Mouse (Mus musculus) heart, embryonic 15.5 days (tissue): ENCODE data around the gene Rac3. TPM values are rescaled to one million over a fixed set of nuclear protein-coding genes. Genes with fewer than 3 reads are reported as not detected.

Experiments
- ATAC-seq: fragments of 200-750 bp; cut with Nextera tagmentation; replicated peaks from 2 replicates; pipeline ENCODE4 v1.8.0; 2017; ENCODE audit warnings: low read depth, moderate TSS enrichment; ENCODE audit not compliant: insufficient number of reproducible peaks, insufficient read depth, low FRiP score
- H3K27ac ChIP-seq: fragments of 300-500 bp; sonication (generic); 2 replicates; pipeline ENCODE4 v1.5.1; 2015; ENCODE audit warnings: mild to moderate bottlenecking, inconsistent platforms
- H3K27me3 ChIP-seq: fragments of 300-500 bp; sonication (generic); 2 replicates; pipeline ENCODE4 v1.6.1; 2015; ENCODE audit warnings: inconsistent platforms
- H3K36me3 ChIP-seq: fragments of 300-500 bp; sonication (generic); 2 replicates; pipeline ENCODE4 v1.6.1; 2015; ENCODE audit warnings: mild to moderate bottlenecking, inconsistent platforms
- H3K4me1 ChIP-seq: fragments of 300-500 bp; sonication (generic); replicated peaks from 2 replicates; pipeline ENCODE4 v1.6.1; 2015; ENCODE audit warnings: inconsistent platforms
- H3K4me2 ChIP-seq: fragments of 300-500 bp; sonication (generic); 2 replicates; pipeline ENCODE4 v1.6.1; 2015; ENCODE audit warnings: inconsistent platforms, mild to moderate bottlenecking, moderate library complexity
- H3K4me3 ChIP-seq: fragments of 300-500 bp; sonication (generic); 2 replicates; pipeline ENCODE4 v1.5.1; 2015; ENCODE audit warnings: mild to moderate bottlenecking, inconsistent platforms
- H3K9ac ChIP-seq: fragments of 300-500 bp; sonication (generic); 2 replicates; pipeline ENCODE4 v1.6.1; 2015; ENCODE audit warnings: mild to moderate bottlenecking, inconsistent platforms
- H3K9me3 ChIP-seq: fragments of 300-500 bp; sonication (generic); replicated peaks from 2 replicates; pipeline ENCODE4 v1.6.1; 2016; ENCODE audit warnings: inconsistent platforms
- WGBS: fragments of 180-500 bp; shearing (Covaris S2); methylation state at CpG from one replicate; pipeline ENCODE4 v1.1.7; 2015; ENCODE audit warnings: mixed read lengths; 5-methylcytosine and 5-hydroxymethylcytosine counted together
- polyA plus RNA-seq: library from polyadenylated mRNA; unstranded; fragments of >200 nt; fragmentation: Nextera tagmentation; extraction: Ambion mirVana; gene quantifications from 2 replicates; pipeline ENCODE4 v1.2.1, GENCODE M21; 2015

The Rac3 gene
- polyA plus RNA-seq, 1 experiment from 2014 or later, result 7.8 TPM

DNA sequence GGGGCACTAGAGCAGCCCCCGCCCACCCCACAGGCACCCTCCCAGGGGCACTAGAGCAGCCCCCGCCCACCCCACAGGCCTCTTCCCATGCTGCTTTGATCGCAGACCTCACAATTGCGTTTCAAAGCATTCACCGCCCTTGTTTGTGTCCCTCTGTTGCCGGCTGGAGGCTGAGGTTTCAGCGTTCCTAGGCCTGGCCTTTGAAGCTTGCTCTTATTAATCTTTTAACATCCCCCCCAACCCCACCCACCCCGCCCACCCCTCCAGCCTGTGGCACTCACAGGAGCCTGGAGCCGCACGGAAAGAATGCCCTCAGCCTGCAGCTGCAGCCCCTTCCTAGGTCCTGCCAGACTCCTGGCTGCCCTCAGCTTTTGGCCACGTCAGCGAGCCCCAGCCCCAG lies 14.0 kb upstream of the Rac3 start:
- WGBS, result 26% methylated on average over 12 of the region's 12 CpGs
- H3K9ac ChIP-seq, result no peak overlapping the region
- H3K27me3 ChIP-seq, result no peaks in the 10 kb centered on the region
- H3K4me1 ChIP-seq, result peaks cover 41% of the 10 kb centered on the region
- no peaks in the 10 kb centered on the region for H3K9me3 ChIP-seq
- peaks cover 7% of the 10 kb centered on the region for H3K36me3 ChIP-seq
- H3K27ac ChIP-seq, result no peak overlapping the region
- no peak overlapping the region for H3K4me2 ChIP-seq
- H3K4me3 ChIP-seq, result no peak overlapping the region
- no peak for ATAC-seq

DNA sequence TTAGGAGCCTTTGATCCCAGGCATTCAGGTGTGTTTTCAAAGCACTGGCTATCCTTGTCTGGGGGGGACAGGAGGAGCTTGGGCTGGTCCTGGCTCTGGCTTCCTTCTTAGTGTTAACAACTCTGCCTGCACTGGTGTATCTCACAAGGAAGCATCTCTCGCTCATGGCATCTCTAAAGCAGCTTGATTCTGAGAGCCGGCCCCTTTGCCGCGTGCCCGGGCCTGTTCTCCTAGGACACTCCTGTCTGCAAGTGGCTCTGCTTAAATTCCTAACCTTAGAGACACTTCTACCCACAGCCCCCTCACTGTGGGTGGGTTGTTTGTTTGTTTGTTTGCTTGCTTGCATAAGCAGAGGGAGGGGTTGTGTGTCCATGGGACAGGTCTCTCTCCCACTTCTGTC lies 13.3 kb upstream of the Rac3 start:
- Histone ChIP-seq H3K27ac (peak overlapping the region; percentile 27; the same call in 1 of the 2 replicates), H3K9ac (no peak overlapping the region), H3K36me3 (peaks cover 3% of the 10 kb centered on the region; the same call in 1 of the 2 replicates), H3K4me2 (no peak overlapping the region), H3K27me3 (no peaks in the 10 kb centered on the region), H3K4me1 (peaks cover 47% of the 10 kb centered on the region), H3K4me3 (no peak overlapping the region), H3K9me3 (no peaks in the 10 kb centered on the region)
- WGBS, result 45% methylated on average over 5 of the region's 5 CpGs
- ATAC-seq, result no peak

DNA sequence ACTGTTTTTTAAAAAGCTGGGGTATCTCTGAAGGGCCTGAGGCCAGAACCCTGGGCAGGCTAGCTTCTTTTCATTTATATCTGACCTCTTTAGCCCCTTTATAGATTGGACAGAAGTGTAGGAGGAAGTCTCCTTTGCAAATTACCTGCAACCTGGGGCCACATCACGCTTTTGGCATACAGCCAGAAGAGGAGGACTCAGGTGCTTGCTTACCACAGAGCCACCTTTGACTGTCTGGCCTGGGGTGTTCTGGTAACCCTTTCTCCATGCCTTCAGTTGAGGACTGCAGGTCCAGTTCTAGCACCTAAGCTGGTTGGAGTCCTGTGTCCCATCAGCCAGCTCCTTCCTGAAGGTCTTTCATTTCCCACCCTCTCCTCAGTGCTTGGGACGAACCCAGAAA lies 11.7 kb upstream of the Rac3 start:
- Histone ChIP-seq H3K4me3 (no peak overlapping the region), H3K27me3 (no peaks in the 10 kb centered on the region), H3K27ac (no peak overlapping the region), H3K4me1 (peaks cover 40% of the 10 kb centered on the region), H3K4me2 (no peak overlapping the region), H3K36me3 (peaks cover 3% of the 10 kb centered on the region; the same call in 1 of the 2 replicates), H3K9me3 (no peaks in the 10 kb centered on the region), H3K9ac (no peak overlapping the region)
- ATAC-seq, result no peak
- WGBS, result 75% methylated on average over 2 of the region's 2 CpGs

DNA sequence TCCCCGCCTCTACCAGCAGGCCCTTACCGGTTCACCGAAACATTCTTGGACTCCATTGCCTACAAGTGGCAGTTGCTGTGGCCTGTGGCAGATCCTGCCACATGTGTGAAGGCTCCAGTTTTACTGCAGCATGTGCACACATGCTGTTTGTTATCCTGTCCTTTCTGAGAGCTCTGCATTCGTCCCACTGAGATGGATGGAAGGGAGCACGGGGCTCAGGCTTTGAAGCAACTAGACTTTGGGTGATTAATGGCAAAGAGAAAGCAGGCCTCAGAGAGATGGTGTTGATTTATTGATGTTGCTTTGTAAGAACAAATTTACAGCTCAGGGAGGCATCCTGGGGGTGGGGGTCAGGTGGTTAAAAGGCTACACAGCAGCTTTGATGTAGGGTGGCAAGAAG lies 10.6 kb upstream of the Rac3 start:
- Histone ChIP-seq H3K4me2 (no peak overlapping the region), H3K36me3 (peaks cover 3% of the 10 kb centered on the region; the same call in 1 of the 2 replicates), H3K4me3 (no peak overlapping the region), H3K9ac (no peak overlapping the region), H3K9me3 (no peaks in the 10 kb centered on the region), H3K4me1 (peaks cover 35% of the 10 kb centered on the region), H3K27me3 (no peaks in the 10 kb centered on the region), H3K27ac (no peak overlapping the region)
- ATAC-seq, result no peak
- WGBS, result 81% methylated on average over 5 of the region's 5 CpGs

DNA sequence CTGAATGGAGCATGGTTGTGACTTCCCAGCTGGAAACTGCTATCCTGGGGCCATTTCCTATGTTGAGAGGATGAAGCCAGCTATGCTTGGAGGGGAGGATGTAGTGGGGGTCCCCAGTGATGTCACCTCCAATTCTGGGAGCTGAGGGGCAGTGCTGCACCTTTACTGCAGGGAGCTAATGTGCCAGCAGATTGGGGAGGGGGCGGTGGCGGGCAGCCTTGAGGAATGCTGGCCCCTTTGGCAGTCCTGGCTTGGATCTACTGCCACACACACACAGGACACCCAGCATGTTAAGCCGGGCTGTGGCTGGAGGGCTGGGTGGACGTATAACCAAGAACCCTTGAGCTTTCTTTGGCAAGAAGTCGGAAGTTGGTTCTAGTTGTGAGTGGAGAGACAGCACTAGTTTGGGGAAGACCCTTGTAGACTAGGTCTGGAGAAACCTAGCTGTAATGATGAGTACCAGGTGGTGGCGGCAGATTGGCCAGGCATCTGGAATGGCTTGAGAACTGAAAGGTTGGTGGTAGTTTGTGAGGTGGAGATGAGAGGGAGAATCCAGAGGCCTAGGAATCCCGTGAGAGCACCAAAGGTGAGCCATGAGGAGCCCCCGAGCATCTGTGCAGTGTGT lies 9.2 kb upstream of the Rac3 start:
- 58% methylated on average over 8 of the region's 8 CpGs for WGBS
- peaks cover 28% of the 10 kb centered on the region for H3K4me1 ChIP-seq
- no peak overlapping the region for H3K9ac ChIP-seq
- peak overlapping the region; percentile 98 for H3K4me2 ChIP-seq
- H3K27ac ChIP-seq, result no peak overlapping the region
- no peak for ATAC-seq
- H3K27me3 ChIP-seq, result no peaks in the 10 kb centered on the region
- 0 out of 2 replicates have a peak overlapping the region, but pooled peaks have one; percentile 72 for H3K4me3 ChIP-seq
- peaks cover 3% of the 10 kb centered on the region; the same call in 1 of the 2 replicates for H3K36me3 ChIP-seq
- no peaks in the 10 kb centered on the region for H3K9me3 ChIP-seq

DNA sequence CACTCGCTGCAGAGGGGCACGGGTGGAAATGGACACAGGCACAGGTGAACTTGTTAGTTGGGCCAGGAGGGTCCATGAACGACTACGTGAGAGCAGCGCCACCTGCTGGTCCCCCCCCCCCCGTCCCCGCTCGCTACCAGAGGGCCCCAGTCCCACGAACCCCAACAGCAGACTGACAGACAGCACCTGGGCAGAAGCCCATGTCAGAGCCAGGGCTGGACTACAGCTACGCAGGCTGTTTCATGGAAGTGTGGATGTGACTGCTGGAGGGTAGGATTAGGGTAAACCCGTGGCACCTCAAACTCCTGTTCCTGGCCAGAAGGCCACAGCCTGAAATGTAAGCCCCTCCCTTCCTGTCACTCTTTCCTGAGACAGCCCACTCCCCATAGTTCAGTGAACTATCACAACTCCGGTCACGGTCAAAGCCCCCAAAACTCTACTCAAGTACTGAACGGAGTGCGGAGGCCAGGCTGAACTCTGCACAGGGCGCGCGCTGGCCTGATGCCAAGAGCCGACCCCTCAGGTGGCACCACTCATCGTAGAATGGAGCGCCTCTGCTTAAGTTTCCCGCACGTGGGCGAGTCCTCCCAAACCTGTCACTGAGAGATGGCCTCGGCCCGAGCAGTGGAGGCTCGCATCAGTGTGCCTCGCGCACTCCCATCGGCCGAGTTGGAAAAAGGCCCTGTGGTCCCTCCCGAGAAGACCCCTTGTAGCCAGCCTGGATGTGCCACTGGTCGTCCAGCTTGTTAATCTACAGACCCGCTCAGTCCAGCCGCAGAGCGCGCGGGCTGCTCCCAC lies 8.3 kb upstream of the Rac3 start:
- Histone ChIP-seq H3K9ac (peak overlapping the region; percentile 72), H3K27ac (peak overlapping the region; percentile 85), H3K4me3 (peak overlapping the region; percentile 72), H3K9me3 (no peaks in the 10 kb centered on the region), H3K4me1 (peaks cover 22% of the 10 kb centered on the region), H3K4me2 (peak overlapping the region; percentile 98), H3K27me3 (no peaks in the 10 kb centered on the region), H3K36me3 (peaks cover 3% of the 10 kb centered on the region; the same call in 1 of the 2 replicates)
- ATAC-seq, result peak; percentile 25
- WGBS, result under 1% methylated on average over 38 of the region's 38 CpGs

DNA sequence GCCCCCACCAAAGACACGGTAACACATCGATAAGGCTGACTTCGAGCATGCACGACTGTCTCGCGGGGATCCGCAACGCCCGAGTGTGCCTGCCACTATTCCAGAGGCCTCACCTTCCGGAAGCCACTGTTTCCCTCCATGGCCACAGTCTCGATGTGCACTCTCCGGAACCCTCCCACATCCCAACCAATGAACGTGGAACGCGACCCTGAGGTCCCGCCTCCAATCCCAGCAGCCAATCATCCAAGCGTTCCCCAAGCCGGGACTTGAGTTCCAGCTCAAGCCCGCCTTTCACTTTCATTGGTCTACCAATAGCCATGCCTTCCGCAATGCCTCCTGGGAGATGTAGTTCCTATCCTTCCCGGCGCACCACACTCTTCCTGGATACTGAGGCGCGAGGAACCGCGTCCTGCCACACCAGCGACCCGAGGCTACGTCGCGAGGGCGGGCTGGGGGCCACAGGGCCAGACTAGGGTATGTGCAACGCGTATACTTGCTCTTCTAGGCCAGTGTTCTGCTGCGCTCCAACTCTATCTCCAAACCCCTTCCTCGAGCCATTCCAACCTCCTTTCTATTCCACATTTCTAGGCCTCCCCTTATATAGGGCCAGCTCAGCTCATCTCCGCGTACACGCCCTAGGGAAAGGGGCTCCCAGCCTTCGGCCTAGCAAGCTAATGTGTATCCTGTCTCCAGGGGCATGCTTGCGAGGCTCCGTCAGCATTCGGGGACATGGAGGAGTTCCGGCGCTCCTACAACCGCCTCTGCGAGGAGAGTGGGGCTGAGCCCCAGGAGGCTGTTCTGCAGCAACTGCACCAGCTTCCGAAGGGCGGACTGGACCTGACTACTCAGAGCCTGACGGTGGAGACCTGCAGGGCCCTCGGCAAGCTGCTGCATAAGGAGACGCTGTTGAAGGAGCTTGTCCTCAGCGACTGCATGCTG lies 7.4 kb upstream of the Rac3 start, which contains the start of the genes Cenpx and Lrrc45:
Gene Cenpx, minus strand, starts transcription at position 159 of the 939 bp plus-strand sequence.
Gene Lrrc45, plus strand, starts transcription at position 346 of the 939 bp plus-strand sequence.
- H3K4me2 ChIP-seq, result peak within 1 kb of the TSS; percentile 98
- peak; percentile 96 for ATAC-seq
- H3K4me1 ChIP-seq, result peaks cover 22% of the 10 kb centered on the region
- no peaks in the 10 kb centered on the region for H3K27me3 ChIP-seq
- H3K9me3 ChIP-seq, result no peaks in the 10 kb centered on the region
- H3K27ac ChIP-seq, result peak within 1 kb of the TSS; percentile 85
- WGBS, result 3% methylated on average over 53 of the region's 53 CpGs
- peak within 1 kb of the TSS; percentile 72 for H3K4me3 ChIP-seq
- peaks cover 11% of the 10 kb centered on the region; the same call in 1 of the 2 replicates for H3K36me3 ChIP-seq
- H3K9ac ChIP-seq, result peak within 1 kb of the TSS; percentile 72

DNA sequence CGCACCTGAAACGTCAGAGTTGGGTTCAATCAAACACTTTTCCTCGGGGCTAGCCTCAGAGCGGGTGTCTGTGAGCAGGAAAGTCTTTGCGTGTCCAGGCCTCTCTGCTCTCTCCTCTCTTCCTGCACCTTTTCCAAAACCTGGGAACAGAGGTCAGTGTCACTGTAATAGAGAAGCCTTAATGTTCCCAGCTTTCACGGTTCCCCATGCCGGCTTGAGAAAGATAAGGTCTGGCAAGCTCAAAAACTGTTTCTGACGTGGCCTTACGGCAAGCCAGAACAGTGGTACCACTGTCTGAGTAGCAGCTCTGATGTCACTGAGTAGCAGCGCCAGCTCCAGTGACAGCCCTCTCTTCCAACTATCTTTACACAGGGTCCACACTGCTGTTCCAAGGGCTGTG lies 6.7 kb upstream of the Rac3 start:
- peak overlapping the region; percentile 65 for H3K9ac ChIP-seq
- 43% methylated on average over 10 of the region's 10 CpGs for WGBS
- H3K27ac ChIP-seq, result 0 out of 2 replicates have a peak overlapping the region, but pooled peaks have one; percentile 43
- H3K4me3 ChIP-seq, result peak overlapping the region; percentile 72
- peak overlapping the region; percentile 98 for H3K4me2 ChIP-seq
- 0 out of 2 replicates have a peak, but pooled peaks cover under 1% of the 10 kb centered on the region for H3K27me3 ChIP-seq
- peaks cover 18% of the 10 kb centered on the region; the same call in 1 of the 2 replicates for H3K36me3 ChIP-seq
- no peak for ATAC-seq
- H3K4me1 ChIP-seq, result peaks cover 22% of the 10 kb centered on the region
- no peaks in the 10 kb centered on the region for H3K9me3 ChIP-seq

DNA sequence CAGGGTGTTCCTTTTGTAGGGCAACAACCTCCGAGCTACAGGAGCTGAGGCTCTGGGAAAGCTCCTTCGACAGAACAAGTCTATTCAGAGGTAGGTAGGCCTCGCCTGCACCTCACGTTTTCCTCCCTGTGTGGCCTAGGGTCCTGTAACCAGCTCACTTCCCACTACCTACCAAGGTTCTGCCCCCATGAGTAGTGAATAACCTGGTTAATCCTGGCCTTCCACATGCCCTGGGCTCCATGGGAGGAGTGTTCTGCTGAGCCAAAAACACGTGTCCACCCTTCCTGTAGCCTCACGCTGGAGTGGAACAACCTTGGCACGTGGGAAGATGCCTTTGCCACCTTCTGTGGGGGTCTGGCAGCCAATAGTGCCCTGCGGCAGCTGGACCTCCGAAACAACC lies 6.1 kb upstream of the Rac3 start:
- Histone ChIP-seq H3K36me3 (peaks cover 24% of the 10 kb centered on the region; the same call in 1 of the 2 replicates), H3K4me1 (peaks cover 22% of the 10 kb centered on the region), H3K4me2 (no peak overlapping the region), H3K4me3 (0 out of 2 replicates have a peak overlapping the region, but pooled peaks have one; percentile 72), H3K9me3 (no peaks in the 10 kb centered on the region), H3K27ac (no peak overlapping the region), H3K9ac (0 out of 2 replicates have a peak overlapping the region, but pooled peaks have one; percentile 22), H3K27me3 (0 out of 2 replicates have a peak, but pooled peaks cover 6% of the 10 kb centered on the region)
- ATAC-seq, result no peak
- 84% methylated on average over 9 of the region's 9 CpGs for WGBS

DNA sequence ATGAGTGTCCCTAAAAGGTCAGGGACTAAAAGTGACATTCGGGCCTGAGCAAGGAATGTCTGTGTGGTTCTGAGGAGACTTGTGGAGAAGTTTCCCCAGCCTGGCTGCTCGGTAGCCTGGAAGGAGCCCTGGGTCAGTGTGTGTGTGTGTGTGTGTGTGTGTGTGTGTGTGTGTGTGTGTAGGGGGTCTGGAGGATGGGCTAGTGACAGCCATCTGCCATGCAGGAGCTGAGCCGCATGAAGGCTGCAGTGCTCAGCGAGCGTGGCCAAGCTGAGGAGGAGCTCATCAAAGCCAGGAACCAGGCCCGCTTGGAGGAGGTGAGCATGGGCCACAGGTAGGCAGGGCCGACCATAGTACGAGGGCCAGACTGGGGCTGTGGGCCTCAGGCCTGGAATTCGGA lies 2.0 kb upstream of the Rac3 start:
- H3K4me1 ChIP-seq, result peaks cover 28% of the 10 kb centered on the region
- H3K4me3 ChIP-seq, result no peak overlapping the region
- no peak for ATAC-seq
- WGBS, result 94% methylated on average over 9 of the region's 9 CpGs
- H3K36me3 ChIP-seq, result peaks cover 22% of the 10 kb centered on the region; the same call in 1 of the 2 replicates
- H3K27me3 ChIP-seq, result peaks cover 30% of the 10 kb centered on the region
- H3K4me2 ChIP-seq, result no peak overlapping the region
- H3K9me3 ChIP-seq, result no peaks in the 10 kb centered on the region
- no peak overlapping the region for H3K9ac ChIP-seq
- no peak overlapping the region for H3K27ac ChIP-seq
